Mouse (Mus musculus) adrenal gland, postnatal 25 days (tissue): Measurements from ENCODE around the gene 3110040N11Rik. TPM values are rescaled to one million over a fixed set of nuclear protein-coding genes. Genes with fewer than 3 reads are reported as not detected.
A peak's percentile ranks its signal among the peaks of the same experiment; 100 is the strongest.
"Not testable (repeated sequence)": the region's sequence is repeated elsewhere in the genome, so short reads cannot be mapped to it uniquely, and the experiment has no call there.

Experiments
- DNase-seq: peaks from one replicate; pipeline ENCODE4 v3.0.0; 2021; ENCODE audit warnings: mixed read lengths
- long read RNA-seq: library from polyadenylated mRNA; stranded (forward); transcript quantifications from one replicate; pipeline ENCODE4 v2.0.0, GENCODE M21; 2021
- total RNA-seq: library from RNA; stranded (reverse); gene quantifications from 2 replicates; pipeline ENCODE4 v1.2.3, GENCODE M21; 2021

The 3110040N11Rik gene
- total RNA-seq = 41.1 and 48.2 TPM in 2 replicates
- long read RNA-seq, partial matches to known transcripts = 2 of 25 reads
- long read RNA-seq, other reads (novel, unspliced or antisense) = 22 of 25 reads

DNA sequence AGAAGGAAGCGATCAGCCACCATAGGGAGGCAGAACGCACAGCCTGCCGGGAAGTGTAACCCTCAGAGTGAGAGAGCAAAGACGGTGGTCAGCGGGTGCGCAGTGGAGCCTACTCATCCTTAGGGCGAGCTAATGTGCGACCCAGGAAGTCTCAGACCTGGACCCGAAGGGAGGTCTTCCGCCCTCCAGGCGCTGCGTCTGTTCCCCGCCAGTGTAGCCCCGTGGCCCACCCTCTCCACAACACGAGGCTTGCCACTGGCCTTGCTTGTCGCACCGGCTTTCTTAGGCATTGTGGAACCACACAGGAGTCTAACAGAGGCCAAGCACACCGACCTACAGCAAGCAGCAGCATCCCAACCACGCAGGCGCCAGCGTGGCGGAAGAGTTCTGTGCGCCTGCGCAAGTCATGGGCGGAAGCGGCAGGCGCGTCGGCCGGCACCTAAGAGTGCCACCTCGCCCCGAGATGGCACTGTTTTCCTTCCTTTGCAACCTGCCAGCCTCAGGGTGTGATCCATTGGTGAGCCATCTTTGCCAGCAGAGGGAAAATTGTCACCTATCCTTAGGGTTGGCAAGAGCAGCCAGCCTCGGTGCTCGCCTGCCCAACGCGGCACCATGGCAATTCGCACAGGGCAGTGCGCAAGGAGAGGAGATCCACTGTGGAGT lies at the start of gene 3110040N11Rik:
Gene 3110040N11Rik (minus strand): TSS at position 384 of the 663 bp plus-strand sequence.
- DNase-seq = peak; percentile 84

GRCm38 (mm10) chr7:81837771-81838170 lies 48.5 kb upstream of the 3110040N11Rik start:
- not testable (repeated sequence) for DNase-seq

DNA sequence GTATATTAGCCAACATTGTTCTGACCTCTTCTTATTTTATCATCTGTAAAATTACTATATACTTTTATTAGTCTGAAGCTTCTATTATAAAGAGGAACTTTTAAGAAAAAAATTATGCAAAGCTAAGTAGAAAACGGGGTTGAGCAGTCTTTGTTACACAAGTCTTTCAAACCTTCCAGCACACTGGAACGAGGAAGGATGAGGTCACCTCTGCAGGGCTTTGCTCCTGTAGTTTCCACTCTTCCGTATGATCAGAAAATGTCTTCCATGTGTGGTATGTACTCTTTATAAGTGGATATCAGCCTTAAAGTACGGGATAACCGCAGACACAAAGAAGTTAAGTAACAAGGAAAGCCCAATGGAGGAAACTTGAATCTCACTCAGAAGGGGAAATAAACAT lies 46.2 kb upstream of the 3110040N11Rik start:
- no peak for DNase-seq

- no peak for DNase-seq
These were observed 45.6 kb upstream of the 3110040N11Rik start for GRCm38 (mm10) chr7:81834847-81835246.

- DNase-seq = peak; percentile 90
These were observed 40.2 kb upstream of the 3110040N11Rik start, which contains the start of gene Btbd1 for GRCm38 (mm10) chr7:81829379-81829894. Btbd1 (minus strand) TSS chr7:81829431.

GRCm38 (mm10) chr7:81828681-81829378 lies 39.6 kb upstream of the 3110040N11Rik start:
- DNase-seq = peak; percentile 66

- no peak for DNase-seq
These were observed 38.8 kb upstream of the 3110040N11Rik start for GRCm38 (mm10) chr7:81827806-81828667.

GRCm38 (mm10) chr7:81825381-81825780 lies 36.1 kb upstream of the 3110040N11Rik start:
- peak; percentile 51 for DNase-seq

GRCm38 (mm10) chr7:81824906-81825305 lies 35.6 kb upstream of the 3110040N11Rik start:
- DNase-seq = no peak

DNA sequence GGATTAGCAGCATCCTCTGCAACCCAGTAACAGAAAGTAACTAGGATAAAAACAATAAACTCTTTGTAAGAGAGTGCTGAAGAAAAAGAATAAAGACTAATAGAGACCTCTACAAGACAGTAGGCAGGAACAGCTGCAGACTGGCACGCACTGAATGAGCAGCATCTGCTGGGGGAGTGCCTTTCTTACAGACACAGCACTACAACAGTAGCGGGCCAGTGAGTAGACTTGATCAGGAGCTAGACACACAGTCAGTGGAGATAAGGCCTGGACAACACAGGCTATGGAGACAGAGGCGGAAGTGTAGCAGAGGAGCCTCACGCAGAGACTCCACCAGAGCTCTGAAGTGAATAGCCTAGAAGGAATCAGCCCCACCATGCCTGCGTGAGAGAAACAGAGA lies 16.8 kb upstream of the 3110040N11Rik start:
- no peak for DNase-seq

GRCm38 (mm10) chr7:81788536-81788935 lies 742 bp downstream of the 3110040N11Rik start:
- DNase-seq = no peak

- DNase-seq = no peak
These were observed 11.5 kb downstream of the 3110040N11Rik start for GRCm38 (mm10) chr7:81777667-81778218.

GRCm38 (mm10) chr7:81775325-81775724 lies 14.0 kb downstream of the 3110040N11Rik start:
- DNase-seq = no peak

- peak; percentile 50 for DNase-seq
These were observed 16.3 kb downstream of the 3110040N11Rik start for GRCm38 (mm10) chr7:81772786-81773539.

DNA sequence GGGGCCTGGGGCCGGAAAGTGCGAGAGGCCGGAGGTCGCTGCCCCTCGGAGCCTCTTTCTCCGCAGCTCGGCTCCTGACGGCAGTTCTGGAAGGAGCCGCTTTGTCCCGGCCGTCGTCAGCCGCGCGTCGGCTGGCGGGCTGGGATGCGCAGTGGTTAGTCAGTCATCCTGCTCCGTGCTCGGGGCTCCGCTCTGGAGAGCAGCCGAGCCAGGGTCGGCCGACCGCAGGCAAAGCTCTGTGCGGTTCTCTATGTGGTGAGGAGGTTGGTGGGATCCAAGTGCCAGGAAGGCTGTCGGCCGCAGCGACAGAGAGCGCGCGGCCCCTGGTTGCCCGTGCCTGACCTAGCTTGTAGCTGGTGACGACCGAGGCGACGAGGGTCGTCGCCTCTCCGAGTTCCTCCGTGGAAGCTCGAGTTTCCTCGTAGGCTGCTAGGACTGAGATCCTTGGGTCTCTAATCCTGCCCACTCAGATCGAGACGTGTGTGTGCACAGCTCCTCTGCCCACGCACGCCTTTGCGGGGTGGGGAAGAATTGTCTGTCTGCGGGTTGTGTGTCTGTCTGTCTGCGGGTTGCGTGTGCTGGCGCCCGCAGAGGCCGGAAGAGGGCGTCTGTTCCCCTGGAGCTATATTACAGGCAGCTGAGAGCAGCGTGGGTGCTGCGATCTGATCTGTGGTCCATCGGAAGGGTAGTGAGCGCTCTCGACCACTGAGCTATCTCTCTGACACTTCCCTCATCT lies 26.0 kb downstream of the 3110040N11Rik start:
- no peak for DNase-seq

GRCm38 (mm10) chr7:81762180-81763109 lies 26.8 kb downstream of the 3110040N11Rik start, which contains the start of gene Ramac:
Ramac (plus strand) TSS chr7:81762925.
- DNase-seq = peak; percentile 87

DNA sequence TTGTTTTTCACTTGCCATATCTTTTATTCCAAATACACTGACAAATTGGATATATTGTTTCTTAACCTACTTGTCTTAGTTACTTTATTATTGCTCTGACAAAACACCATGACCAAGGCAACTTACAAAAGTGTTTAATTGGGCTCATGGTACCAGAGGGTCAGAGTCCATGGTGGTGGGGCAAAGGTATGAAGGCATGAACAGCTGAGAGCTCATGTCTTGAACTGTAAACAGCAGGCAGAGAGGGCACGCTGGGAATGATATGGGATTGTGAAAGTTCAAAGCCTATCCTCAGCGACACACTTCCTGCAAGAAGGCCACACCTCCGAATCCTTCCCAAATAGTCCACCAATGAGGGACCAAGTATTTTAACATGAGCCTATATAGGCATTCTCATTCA lies 41.3 kb downstream of the 3110040N11Rik start:
- DNase-seq = no peak

GRCm38 (mm10) chr7:81744145-81744544 lies 45.1 kb downstream of the 3110040N11Rik start:
- peak; percentile 52 for DNase-seq

GRCm38 (mm10) chr7:81740010-81740409 lies 49.3 kb downstream of the 3110040N11Rik start:
- DNase-seq = no peak
